Mouse (Mus musculus): ENCODE measurements around the gene Msrb1.

GRCm38 (mm10) chr17:24737135-24737810 lies 831 bp downstream of the Msrb1 start:
- no peak for TF ChIP-seq CTCF (IDR thresholded peaks at IDR 0.05; ENCODE audit: control insufficient read depth, insufficient read depth, insufficient replicate concordance, low read depth, low read length)
- no peak for TF ChIP-seq POLR2A (IDR thresholded peaks at IDR 0.05; ENCODE audit: control insufficient read depth, low read depth, low read length)

Measured in testis, adult 2 months (tissue).